Mouse (Mus musculus) left cerebral cortex, postnatal 10 days (tissue): Measurements from ENCODE around the gene Tspan4. TPM values are rescaled to one million over a fixed set of nuclear protein-coding genes. Genes with fewer than 3 reads are reported as not detected.

Source experiments
- DNase-seq, 2 experiments: peaks; one replicate each; pipeline ENCODE4 v3.0.0; 2021 to 2022; ENCODE audit warnings: low spot score in 2 of 2, mixed read lengths in 1 of 2; ENCODE audit errors: extremely low spot score in 1 of 2
- intact Hi-C: fragments of 180-260 bp; cut with DNase I; formaldehyde crosslinking; loops from one replicate; pipeline ENCODE4 v1.15.1; 2025
- total RNA-seq, 2 experiments: library from RNA; stranded (reverse); gene quantifications; 2 replicates each; pipeline ENCODE4 v1.2.3; 2021

The Tspan4 gene
- total RNA-seq, result 10 to 100 TPM; 29.0 to 35.4 TPM

- peak; percentile 77 to 90 for DNase-seq
- intact Hi-C loops, result no loop called here
These were observed at the start of gene Tspan4, which contains the start of gene Polr2l for GRCm38 (mm10) chr7:141475011-141475804. Gene Tspan4 (plus strand): TSS chr7:141475240. Gene Polr2l (minus strand): TSS chr7:141475132.

DNA sequence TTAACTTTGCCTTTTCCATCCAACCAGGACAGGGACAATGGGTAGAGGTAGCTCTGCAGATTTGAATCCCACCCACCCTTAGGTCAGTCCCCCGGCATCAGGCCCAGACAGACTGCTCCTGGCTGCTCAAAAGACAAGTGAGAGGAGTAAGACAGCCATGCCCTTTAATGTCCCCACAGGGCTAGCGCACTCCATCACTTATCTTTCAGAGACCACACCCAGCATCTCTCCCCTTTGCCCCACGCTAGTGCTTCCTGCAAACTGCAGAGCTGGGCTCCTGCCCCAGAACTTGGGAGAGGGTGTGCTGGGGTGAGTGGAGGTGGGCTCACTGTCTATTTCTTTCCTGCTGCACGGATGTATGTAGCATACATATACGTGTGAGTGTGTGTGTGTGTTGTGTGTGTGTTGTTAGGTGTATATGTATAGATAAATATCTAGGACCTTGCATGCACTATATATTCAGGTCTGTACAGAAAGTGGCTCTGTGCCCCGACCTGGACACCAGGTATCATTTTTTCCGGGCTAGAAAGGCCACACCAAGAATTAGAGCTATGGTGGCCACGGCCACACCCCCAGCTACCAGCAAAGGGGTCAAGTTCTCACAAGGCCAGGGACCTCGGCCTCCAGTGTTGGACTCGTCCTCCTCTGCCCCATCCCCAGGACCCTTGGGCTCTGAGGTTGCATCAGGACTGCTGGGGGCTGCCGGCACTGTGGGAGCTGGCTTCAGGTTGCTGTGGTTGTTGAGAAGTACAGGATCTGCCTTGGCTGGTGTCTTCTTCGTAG lies 47.9 kb upstream of the Tspan4 start:
- peak in 1 of 2 experiments; percentile 24 for DNase-seq
- intact Hi-C loops, result no loop called here

DNA sequence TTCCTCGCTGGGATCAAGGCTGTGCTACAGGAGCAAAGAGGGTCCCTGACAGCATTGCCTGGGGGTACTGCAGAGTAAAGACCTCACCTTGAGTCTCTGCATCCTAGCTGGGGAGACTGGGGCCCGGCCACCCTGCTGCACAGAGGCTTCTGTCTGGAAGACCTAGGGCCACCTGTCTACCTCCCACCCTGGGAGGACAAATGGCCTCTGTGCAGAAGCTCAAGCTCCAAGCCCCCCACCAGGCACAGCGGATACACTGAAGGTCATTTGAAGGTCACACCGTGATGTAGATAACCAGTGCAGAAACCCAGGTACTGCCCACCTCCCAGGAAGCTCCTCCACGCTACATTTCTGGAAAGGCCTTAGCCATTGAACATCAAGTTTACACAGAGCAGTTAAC lies 46.3 kb upstream of the Tspan4 start:
- no peak for DNase-seq
- intact Hi-C loops, result no loop called here

GRCm38 (mm10) chr7:141429310-141429709 lies 45.7 kb upstream of the Tspan4 start, which contains the start of gene Cend1:
Gene Cend1 (minus strand): TSS chr7:141429491.
- intact Hi-C loops, result no loop called here
- DNase-seq, result peak; percentile 86 to 87

- DNase-seq, result peak in 1 of 2 experiments; percentile 34
- intact Hi-C loops, result no loop called here
These were observed 45.0 kb upstream of the Tspan4 start for GRCm38 (mm10) chr7:141429840-141430584.

- DNase-seq, result peak in 1 of 2 experiments; percentile 25
- intact Hi-C loops, result no loop called here
These were observed 44.3 kb upstream of the Tspan4 start for GRCm38 (mm10) chr7:141430585-141431240.

DNA sequence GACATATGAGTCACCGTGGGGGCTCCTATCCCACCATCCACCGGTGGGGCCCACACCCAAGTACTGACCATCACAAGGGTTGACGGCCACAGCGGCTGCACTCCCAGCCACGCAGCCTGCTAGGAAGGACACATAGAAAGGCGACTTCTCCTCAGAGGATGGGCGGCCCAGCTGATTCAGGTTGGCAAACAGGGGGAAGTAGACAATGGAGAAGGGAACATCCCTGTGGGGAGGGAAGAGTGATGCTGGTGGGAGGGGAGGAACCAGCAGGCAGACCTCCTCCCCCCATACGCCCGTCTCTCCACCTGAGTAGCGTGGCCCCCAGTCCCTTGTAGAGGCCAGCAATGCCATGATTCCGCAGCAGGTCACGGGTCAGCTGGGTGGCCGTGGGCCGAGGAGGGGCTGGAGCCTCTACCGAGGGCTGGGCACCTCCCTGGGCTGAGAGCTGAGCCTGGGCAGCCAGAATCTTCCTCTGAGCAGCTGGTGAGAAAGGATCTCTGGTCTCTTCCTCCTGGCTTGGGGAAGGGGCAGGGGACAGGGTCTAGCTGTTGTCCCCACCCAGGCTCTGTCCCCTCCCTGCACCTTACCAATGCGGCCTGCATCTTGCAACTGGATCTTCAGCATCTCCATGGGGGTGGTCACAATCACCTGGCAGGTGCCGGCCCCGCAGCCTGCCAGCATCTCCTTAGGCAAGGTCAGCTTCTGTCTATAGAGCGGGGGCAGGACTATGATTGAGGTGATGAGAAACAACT lies 43.4 kb upstream of the Tspan4 start:
- peak in 1 of 2 experiments; percentile 34 for DNase-seq
- intact Hi-C loops, result no loop called here

GRCm38 (mm10) chr7:141432186-141432611 lies 42.8 kb upstream of the Tspan4 start:
- peak in 1 of 2 experiments; percentile 38 for DNase-seq
- intact Hi-C loops, result no loop called here

- intact Hi-C loops, result no loop called here
- DNase-seq, result peak in 1 of 2 experiments; percentile 29
These were observed 42.1 kb upstream of the Tspan4 start for GRCm38 (mm10) chr7:141432741-141433516.

GRCm38 (mm10) chr7:141433517-141434400 lies 41.3 kb upstream of the Tspan4 start:
- intact Hi-C loops, result no loop called here
- peak in 1 of 2 experiments; percentile 33 for DNase-seq

- intact Hi-C loops, result no loop called here
- DNase-seq, result peak; percentile 62 to 63
These were observed 40.6 kb upstream of the Tspan4 start for GRCm38 (mm10) chr7:141434464-141434863.

DNA sequence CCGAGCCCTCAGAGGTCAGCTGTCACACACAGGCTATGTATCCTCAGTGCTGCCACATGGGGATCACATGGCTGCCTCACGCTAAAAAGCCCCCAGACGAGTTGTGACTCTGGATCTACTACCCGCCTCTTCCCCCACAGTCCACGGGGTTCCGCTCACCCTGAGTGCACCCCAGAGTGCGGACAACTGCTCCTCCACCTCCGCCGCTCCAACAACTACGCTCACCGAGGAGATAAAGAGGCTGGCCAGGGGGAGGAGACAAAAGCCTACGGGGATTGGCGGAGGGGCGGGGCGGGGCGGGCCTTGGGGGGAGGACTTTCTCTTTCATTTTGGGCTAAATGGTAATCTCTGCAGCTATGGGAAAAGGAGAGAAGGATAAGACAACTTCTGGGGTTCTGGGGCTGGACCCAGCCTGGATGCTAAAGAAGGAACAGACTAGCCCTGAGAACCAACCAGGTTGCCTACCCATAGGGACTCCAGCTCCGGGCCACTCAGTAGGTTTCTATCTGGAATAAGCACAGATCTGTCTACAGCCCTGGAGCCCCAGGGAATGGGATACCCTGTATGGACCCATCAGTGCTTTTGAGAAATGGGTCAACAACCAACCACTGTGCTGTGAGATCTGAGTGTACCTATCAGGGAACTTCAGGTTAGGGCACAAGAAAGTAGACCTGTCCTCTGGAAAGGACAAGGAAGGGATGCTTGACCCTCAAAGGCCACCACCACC lies 39.7 kb upstream of the Tspan4 start:
- peak in 1 of 2 experiments; percentile 76 for DNase-seq
- intact Hi-C loops, result no loop called here

GRCm38 (mm10) chr7:141435856-141436522 lies 39.1 kb upstream of the Tspan4 start:
- intact Hi-C loops, result no loop called here
- peak in 1 of 2 experiments; percentile 32 for DNase-seq

GRCm38 (mm10) chr7:141436523-141436892 lies 38.5 kb upstream of the Tspan4 start:
- intact Hi-C loops, result no loop called here
- DNase-seq, result no peak
